Mouse (Mus musculus): Measurements from ENCODE around the gene Fnip2. TPM values are rescaled to one million over a fixed set of nuclear protein-coding genes. Genes with fewer than 3 reads are reported as not detected.

The Fnip2 gene
- polyA plus RNA-seq, 1 experiment from 2014 or later, result 5.3 TPM

DNA sequence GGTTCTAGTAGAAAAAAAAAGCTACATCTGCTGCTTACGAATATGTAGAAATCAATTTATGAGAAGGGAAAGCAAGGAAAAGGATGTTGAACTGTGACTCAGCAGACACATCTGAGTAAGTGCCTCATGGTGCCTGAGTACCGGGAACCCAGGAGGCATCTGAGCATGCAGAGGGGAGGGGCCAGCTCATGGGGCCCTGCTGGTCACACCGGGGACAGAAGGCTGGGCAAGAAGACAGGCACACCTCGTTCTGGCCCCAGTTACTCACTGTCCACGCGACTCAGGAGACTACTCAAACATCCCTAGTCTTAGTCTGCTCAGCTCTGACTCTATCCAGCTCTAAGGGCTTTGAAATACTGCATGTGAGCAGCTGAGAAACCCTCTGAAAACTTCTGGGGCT is 25.0 kb downstream of the Fnip2 start:
- no peak overlapping the region for H3K4me3 ChIP-seq
- no peaks in the 10 kb centered on the region for H3K27me3 ChIP-seq (replicated peaks)
- 0 out of 2 replicates have a peak overlapping the region, but pooled peaks have one; percentile 12 for H3K4me2 ChIP-seq
- H3K4me1 ChIP-seq (replicated peaks), result peaks cover 23% of the 10 kb centered on the region
- peak; percentile 73 for ATAC-seq (ENCODE audit: insufficient number of reproducible peaks, low FRiP score)
- H3K36me3 ChIP-seq, result no peaks in the 10 kb centered on the region
- 31% methylated on average over 6 of the region's 6 CpGs for WGBS
- peak overlapping the region; percentile 52; the same call in 1 of the 2 replicates for H3K27ac ChIP-seq (ENCODE audit: poor library complexity, severe bottlenecking)
- H3K9me3 ChIP-seq (replicated peaks), result no peaks in the 10 kb centered on the region
- no peak overlapping the region for H3K9ac ChIP-seq

DNA sequence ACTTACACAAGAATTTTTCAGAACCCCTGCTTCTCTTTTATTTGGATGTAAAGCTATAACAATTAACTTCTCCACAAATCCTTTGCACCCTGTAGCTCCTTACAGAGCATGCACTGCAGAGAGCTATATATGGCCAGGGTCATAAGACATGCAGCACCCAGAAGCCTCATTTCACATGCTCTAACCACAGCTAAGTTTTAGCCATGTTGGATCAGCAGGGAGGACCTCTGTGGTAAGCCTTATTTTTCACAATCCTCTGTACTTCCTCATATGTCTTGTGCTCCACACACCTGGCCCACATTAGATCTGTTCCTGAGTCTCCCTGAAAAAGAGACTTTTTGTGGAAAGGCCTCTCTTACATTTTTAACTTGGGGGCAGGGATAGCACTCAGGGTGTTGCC is 27.9 kb downstream of the Fnip2 start:
- H3K36me3 ChIP-seq, result no peaks in the 10 kb centered on the region
- no peak overlapping the region for H3K4me2 ChIP-seq
- H3K9ac ChIP-seq, result no peak overlapping the region
- H3K4me1 ChIP-seq (replicated peaks), result peaks cover 31% of the 10 kb centered on the region
- ATAC-seq (ENCODE audit: insufficient number of reproducible peaks, low FRiP score), result no peak
- H3K27ac ChIP-seq (ENCODE audit: poor library complexity, severe bottlenecking), result no peak overlapping the region
- H3K27me3 ChIP-seq (replicated peaks), result no peaks in the 10 kb centered on the region
- no peaks in the 10 kb centered on the region for H3K9me3 ChIP-seq (replicated peaks)
- H3K4me3 ChIP-seq, result no peak overlapping the region

DNA sequence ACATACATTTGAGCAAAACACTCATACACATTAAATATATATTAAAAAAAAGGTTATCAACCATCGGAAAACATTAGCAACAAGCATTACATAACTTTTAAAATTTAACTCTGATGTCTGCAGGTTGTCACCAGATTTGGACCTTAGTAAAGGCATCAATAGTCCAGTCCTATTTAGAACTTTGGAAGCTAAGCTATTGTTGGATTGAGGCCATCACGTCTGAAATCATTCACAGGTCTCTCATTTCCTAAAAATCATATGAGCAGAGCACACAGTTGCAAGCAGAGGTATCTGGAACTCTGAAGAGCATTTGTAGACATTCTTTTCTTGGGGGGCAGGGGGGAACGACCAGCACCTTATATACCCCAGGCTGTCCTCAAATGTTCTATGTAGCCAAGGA is 28.5 kb downstream of the Fnip2 start:
- no peak for ATAC-seq (ENCODE audit: insufficient number of reproducible peaks, low FRiP score)
- Histone ChIP-seq H3K36me3 (no peaks in the 10 kb centered on the region), H3K9ac (no peak overlapping the region), H3K27me3 (replicated peaks) (no peaks in the 10 kb centered on the region), H3K27ac (ENCODE audit: poor library complexity, severe bottlenecking) (no peak overlapping the region), H3K4me3 (no peak overlapping the region), H3K4me2 (no peak overlapping the region), H3K4me1 (replicated peaks) (peaks cover 31% of the 10 kb centered on the region), H3K9me3 (replicated peaks) (no peaks in the 10 kb centered on the region)
- 84% methylated on average over 3 of the region's 3 CpGs for WGBS

DNA sequence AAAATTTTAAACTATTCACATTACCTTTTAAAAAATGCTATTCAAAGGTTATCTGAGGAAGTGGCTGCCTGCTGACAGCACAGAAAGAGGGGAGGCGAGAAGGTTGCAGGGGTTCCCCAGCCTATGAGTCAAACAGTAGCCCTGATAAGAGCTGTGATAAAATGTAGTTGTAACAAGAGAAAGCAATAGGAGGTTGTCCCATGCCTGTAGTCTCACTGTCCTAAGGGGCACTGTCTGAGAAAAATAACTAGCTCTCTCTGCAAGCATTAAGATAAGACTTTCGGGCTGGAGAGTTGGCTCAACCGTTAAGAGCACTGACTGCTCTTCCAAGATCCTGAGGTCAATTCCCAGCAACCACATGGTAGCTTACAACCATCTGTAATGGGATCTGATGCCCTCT is 29.3 kb downstream of the Fnip2 start:
- peaks cover 25% of the 10 kb centered on the region for H3K4me1 ChIP-seq (replicated peaks)
- H3K4me3 ChIP-seq, result no peak overlapping the region
- peak; percentile 47; the same call in 1 of the 2 replicates for ATAC-seq (ENCODE audit: insufficient number of reproducible peaks, low FRiP score)
- no peak overlapping the region for H3K4me2 ChIP-seq
- H3K9ac ChIP-seq, result no peak overlapping the region
- H3K9me3 ChIP-seq (replicated peaks), result no peaks in the 10 kb centered on the region
- 0 out of 2 replicates have a peak overlapping the region, but pooled peaks have one; percentile 21 for H3K27ac ChIP-seq (ENCODE audit: poor library complexity, severe bottlenecking)
- 13% methylated on average over 3 of the region's 3 CpGs for WGBS
- no peaks in the 10 kb centered on the region for H3K36me3 ChIP-seq
- no peaks in the 10 kb centered on the region for H3K27me3 ChIP-seq (replicated peaks)

DNA sequence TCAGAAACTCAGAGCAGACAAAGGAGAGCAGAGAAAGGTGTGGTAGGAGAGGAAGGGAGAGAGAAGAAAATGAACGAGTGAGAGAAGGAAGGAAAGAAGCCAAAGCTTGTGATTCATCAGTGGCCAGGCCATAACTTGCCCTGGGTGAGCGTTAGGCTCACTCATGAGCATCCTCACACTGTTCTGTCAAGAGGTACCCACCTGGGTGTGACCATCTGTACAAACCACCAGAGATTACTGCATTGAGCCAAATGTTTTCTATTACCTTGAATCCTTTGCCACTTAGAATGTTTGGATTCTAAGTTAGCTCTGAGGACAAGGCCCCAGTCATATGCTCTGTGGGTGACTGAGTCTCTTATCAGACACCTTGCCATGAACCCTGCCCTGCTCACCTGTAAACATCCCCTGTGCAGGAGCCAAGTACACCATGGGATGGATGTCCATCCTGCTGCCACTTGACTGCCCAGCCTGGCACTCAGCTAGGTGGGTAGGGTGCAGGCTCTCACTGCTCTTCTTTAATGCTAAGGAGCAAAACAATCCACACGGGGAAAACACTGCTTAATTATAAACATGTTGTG is 29.9 kb downstream of the Fnip2 start:
- H3K27me3 ChIP-seq (replicated peaks), result no peaks in the 10 kb centered on the region
- no peaks in the 10 kb centered on the region for H3K36me3 ChIP-seq
- H3K27ac ChIP-seq (ENCODE audit: poor library complexity, severe bottlenecking), result no peak overlapping the region
- peaks cover 20% of the 10 kb centered on the region for H3K4me1 ChIP-seq (replicated peaks)
- no peak overlapping the region for H3K4me2 ChIP-seq
- WGBS, result 73% methylated on average over 3 of the region's 3 CpGs
- H3K9me3 ChIP-seq (replicated peaks), result no peaks in the 10 kb centered on the region
- no peak for ATAC-seq (ENCODE audit: insufficient number of reproducible peaks, low FRiP score)
- H3K4me3 ChIP-seq, result no peak overlapping the region
- H3K9ac ChIP-seq, result no peak overlapping the region

DNA sequence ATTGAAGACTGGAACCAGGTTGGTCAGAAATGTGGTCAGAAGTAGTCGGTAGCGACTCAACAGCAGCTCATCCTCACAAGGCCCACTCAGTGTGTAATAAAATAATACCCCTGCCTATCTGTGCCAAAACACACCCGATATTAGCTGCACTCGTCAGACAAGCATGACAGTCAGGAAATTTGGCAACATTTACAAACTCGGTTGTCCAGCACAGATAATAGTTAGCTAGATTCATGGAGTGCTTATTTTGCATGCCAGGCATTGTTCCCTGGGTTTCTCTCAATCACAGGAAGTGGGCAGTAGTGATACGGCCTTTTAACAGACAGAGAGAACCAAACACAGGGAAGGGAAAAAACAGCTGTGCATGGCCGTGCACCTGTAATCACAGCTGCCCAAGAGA is 30.6 kb downstream of the Fnip2 start:
- Histone ChIP-seq H3K36me3 (no peaks in the 10 kb centered on the region), H3K4me1 (replicated peaks) (peaks cover 23% of the 10 kb centered on the region), H3K4me2 (no peak overlapping the region), H3K4me3 (no peak overlapping the region), H3K9me3 (replicated peaks) (no peaks in the 10 kb centered on the region), H3K9ac (no peak overlapping the region), H3K27me3 (replicated peaks) (no peaks in the 10 kb centered on the region), H3K27ac (ENCODE audit: poor library complexity, severe bottlenecking) (no peak overlapping the region)
- no peak for ATAC-seq (ENCODE audit: insufficient number of reproducible peaks, low FRiP score)
- WGBS, result 63% methylated on average over 7 of the region's 7 CpGs

DNA sequence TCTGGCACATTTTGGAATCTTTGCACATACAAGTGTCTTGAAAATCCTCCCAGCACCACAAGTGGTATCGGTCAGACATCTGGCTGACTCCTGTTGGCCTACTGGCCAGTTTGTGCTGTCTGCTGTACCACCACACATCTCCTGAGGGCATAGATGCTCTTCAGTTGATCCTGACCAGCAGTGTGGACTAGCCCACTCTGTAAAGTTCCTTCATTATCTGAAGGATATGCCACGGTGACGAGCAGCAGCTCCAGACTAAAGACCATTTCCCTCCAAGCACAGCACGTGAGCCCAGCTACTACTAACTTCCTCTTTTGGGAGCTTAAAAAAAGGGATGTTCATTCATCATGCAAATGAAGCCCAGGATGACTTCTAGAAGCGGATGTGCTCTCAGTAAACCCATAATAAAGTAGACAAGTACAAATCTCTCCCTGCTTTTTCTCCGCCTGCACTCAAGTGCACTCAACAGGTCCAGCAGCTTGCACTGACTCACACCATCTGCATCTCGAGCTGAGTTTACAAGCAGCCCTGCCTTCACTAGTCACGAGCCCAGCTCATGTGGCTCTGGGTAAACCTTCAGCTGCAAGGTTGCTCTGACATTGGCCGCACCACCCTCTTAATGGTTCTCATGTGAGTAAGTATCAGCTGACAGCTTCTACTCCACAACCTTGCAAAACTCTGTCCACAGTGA is 35.9 kb downstream of the Fnip2 start:
- Histone ChIP-seq H3K27me3 (replicated peaks) (no peaks in the 10 kb centered on the region), H3K36me3 (no peaks in the 10 kb centered on the region), H3K9ac (0 out of 2 replicates have a peak overlapping the region, but pooled peaks have one; percentile 3), H3K9me3 (replicated peaks) (no peaks in the 10 kb centered on the region), H3K4me2 (peak overlapping the region; percentile 53), H3K4me3 (no peak overlapping the region; the same call in 1 of the 2 replicates), H3K27ac (ENCODE audit: poor library complexity, severe bottlenecking) (peak overlapping the region; percentile 78), H3K4me1 (replicated peaks) (peaks cover 48% of the 10 kb centered on the region)
- 27% methylated on average over 9 of the region's 9 CpGs for WGBS
- peak; percentile 77 for ATAC-seq (ENCODE audit: insufficient number of reproducible peaks, low FRiP score)

DNA sequence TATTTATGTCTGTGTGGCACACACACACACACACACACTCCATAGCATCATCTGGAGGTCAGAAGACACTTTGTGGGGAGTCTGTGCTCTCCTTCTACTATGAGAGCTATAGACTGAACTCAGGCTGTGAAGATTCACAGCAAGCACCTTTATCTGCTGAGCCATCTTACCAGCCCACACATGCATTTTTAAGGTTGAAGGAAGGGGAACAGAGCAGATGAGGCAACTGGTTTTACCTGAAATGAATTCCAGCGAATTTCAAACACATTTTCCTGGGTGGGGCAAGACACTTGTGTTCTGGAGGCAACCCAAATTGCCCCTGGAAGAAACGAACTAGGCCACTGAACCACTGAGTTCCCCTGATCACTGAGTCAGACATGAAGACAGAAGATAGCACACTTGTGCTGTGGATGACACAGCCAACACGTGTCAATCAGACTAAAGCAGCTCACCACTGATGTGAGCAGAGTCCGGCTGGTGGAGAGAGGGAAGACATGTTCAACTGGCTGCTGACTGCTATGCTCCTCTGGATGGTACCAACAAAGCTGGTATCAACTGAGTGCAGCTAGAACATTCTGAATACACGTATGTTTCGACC is 38.0 kb downstream of the Fnip2 start:
- Histone ChIP-seq H3K27ac (ENCODE audit: poor library complexity, severe bottlenecking) (no peak overlapping the region), H3K9me3 (replicated peaks) (no peaks in the 10 kb centered on the region), H3K36me3 (no peaks in the 10 kb centered on the region), H3K27me3 (replicated peaks) (no peaks in the 10 kb centered on the region), H3K4me1 (replicated peaks) (peaks cover 48% of the 10 kb centered on the region), H3K9ac (no peak overlapping the region), H3K4me3 (no peak overlapping the region), H3K4me2 (no peak overlapping the region)
- 75% methylated on average over 6 of the region's 6 CpGs for WGBS
- no peak for ATAC-seq (ENCODE audit: insufficient number of reproducible peaks, low FRiP score)

DNA sequence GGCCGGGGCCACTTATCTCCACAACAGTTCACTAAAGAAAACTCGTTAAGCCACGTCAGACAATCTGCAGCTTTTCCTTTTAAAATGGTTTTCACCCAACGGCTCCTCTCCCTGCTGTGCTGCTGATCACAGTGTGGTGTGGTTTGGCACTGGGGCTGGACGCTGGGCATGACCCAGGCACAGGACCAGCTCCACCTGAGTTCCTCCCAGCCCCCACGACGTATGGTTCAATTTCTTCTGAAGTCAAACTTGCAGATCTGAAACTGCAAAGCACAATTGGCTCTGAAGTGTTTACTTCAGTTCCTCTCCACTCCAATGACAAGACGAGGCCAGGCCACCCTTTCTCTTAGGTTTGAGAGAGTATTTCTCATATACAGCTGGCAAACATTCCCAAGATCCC is 39.1 kb downstream of the Fnip2 start:
- no peak overlapping the region for H3K9ac ChIP-seq
- no peaks in the 10 kb centered on the region for H3K9me3 ChIP-seq (replicated peaks)
- no peaks in the 10 kb centered on the region for H3K27me3 ChIP-seq (replicated peaks)
- no peaks in the 10 kb centered on the region for H3K36me3 ChIP-seq
- H3K4me2 ChIP-seq, result no peak overlapping the region
- H3K4me3 ChIP-seq, result no peak overlapping the region
- H3K27ac ChIP-seq (ENCODE audit: poor library complexity, severe bottlenecking), result no peak overlapping the region
- ATAC-seq (ENCODE audit: insufficient number of reproducible peaks, low FRiP score), result no peak
- H3K4me1 ChIP-seq (replicated peaks), result peaks cover 48% of the 10 kb centered on the region
- WGBS, result 48% methylated on average over 8 of the region's 8 CpGs

DNA sequence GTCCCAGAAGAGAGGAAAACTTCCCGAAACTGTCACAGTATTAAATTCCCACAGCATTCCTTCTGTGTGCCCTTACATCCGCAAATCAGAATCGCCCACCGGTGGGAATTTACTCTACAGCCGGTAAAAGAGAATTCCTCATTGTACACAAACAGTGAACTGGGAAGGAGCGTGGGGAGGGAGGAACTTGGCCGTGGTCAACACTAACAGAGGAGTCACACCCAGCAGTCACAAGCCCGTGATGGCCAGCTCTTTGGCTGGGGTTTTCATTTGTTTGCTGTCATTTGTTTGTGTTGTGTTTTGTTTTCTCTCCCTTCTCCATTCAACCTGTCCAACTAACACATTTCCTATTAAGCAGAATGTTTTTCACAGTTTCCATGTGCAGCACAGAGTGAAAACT is 39.7 kb downstream of the Fnip2 start:
- WGBS, result 67% methylated on average over 8 of the region's 8 CpGs
- Histone ChIP-seq H3K9me3 (replicated peaks) (no peaks in the 10 kb centered on the region), H3K27me3 (replicated peaks) (no peaks in the 10 kb centered on the region), H3K4me1 (replicated peaks) (peaks cover 48% of the 10 kb centered on the region), H3K4me3 (no peak overlapping the region), H3K9ac (no peak overlapping the region), H3K4me2 (no peak overlapping the region), H3K36me3 (no peaks in the 10 kb centered on the region), H3K27ac (ENCODE audit: poor library complexity, severe bottlenecking) (no peak overlapping the region)
- no peak for ATAC-seq (ENCODE audit: insufficient number of reproducible peaks, low FRiP score)

DNA sequence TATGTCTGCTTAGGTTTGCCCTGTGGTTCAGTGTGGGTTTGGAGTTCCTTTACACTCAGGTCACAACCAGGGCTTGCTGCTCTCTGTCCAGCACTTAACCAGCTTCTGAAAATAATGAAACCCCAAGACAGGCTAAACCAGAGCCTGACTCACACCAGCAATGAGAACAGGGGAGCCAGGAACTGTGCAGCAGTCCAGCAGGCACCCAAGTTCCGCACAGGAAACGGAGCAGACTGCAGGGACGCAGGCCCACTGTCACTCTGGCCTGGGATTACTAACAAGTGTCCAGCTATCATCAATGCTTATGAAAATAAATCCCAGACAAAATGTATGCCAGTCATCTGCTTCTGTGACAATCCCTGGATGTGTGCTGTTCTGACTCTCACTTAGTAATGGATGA is 40.1 kb downstream of the Fnip2 start:
- no peaks in the 10 kb centered on the region for H3K36me3 ChIP-seq
- no peak overlapping the region for H3K27ac ChIP-seq (ENCODE audit: poor library complexity, severe bottlenecking)
- H3K4me1 ChIP-seq (replicated peaks), result peaks cover 48% of the 10 kb centered on the region
- no peak overlapping the region for H3K4me3 ChIP-seq
- H3K27me3 ChIP-seq (replicated peaks), result no peaks in the 10 kb centered on the region
- H3K9ac ChIP-seq, result no peak overlapping the region
- no peak overlapping the region for H3K4me2 ChIP-seq
- WGBS, result 75% methylated on average over 3 of the region's 3 CpGs
- ATAC-seq (ENCODE audit: insufficient number of reproducible peaks, low FRiP score), result no peak
- no peaks in the 10 kb centered on the region for H3K9me3 ChIP-seq (replicated peaks)

Data from heart, embryonic 12.5 days (tissue).